Mouse (Mus musculus) neural tube, embryonic 15.5 days (tissue): ENCODE results near the gene Fam129a. TPM values are rescaled to one million over a fixed set of nuclear protein-coding genes. Genes with fewer than 3 reads are reported as not detected.

ENCODE experiments used
- ATAC-seq: fragments of 200-750 bp; cut with Nextera tagmentation; 2 replicates; pipeline ENCODE4 v1.8.0; 2017; ENCODE audit warnings: mild to moderate bottlenecking, moderate TSS enrichment, moderate library complexity; ENCODE audit not compliant: low FRiP score
- H3K27ac ChIP-seq: fragments of 300-500 bp; sonication (generic); replicated peaks from 2 replicates; pipeline ENCODE4 v1.5.1; 2015; ENCODE audit warnings: mild to moderate bottlenecking, inconsistent platforms
- H3K27me3 ChIP-seq: fragments of 300-500 bp; sonication (generic); replicated peaks from 2 replicates; pipeline ENCODE4 v1.6.1; 2015; ENCODE audit warnings: inconsistent platforms
- H3K36me3 ChIP-seq: fragments of 300-500 bp; sonication (generic); 2 replicates; pipeline ENCODE4 v1.6.1; 2015; ENCODE audit warnings: inconsistent platforms
- H3K4me1 ChIP-seq: fragments of 300-500 bp; sonication (generic); 2 replicates; pipeline ENCODE4 v1.6.1; 2015; ENCODE audit warnings: inconsistent platforms
- H3K4me2 ChIP-seq: fragments of 300-500 bp; sonication (generic); 2 replicates; pipeline ENCODE4 v1.6.1; 2015; ENCODE audit warnings: inconsistent platforms, mild to moderate bottlenecking, moderate library complexity
- H3K4me3 ChIP-seq: fragments of 300-500 bp; sonication (generic); replicated peaks from 2 replicates; pipeline ENCODE4 v1.5.1; 2015; ENCODE audit warnings: mild to moderate bottlenecking, inconsistent platforms
- H3K9ac ChIP-seq: fragments of 300-500 bp; sonication (generic); replicated peaks from 2 replicates; pipeline ENCODE4 v1.6.1; 2015; ENCODE audit warnings: mild to moderate bottlenecking, inconsistent platforms
- H3K9me3 ChIP-seq: fragments of 300-500 bp; sonication (generic); replicated peaks from 2 replicates; pipeline ENCODE4 v1.6.1; 2016; ENCODE audit warnings: inconsistent platforms
- WGBS: fragments of 180-500 bp; shearing (Covaris S2); methylation state at CpG from one replicate; pipeline ENCODE4 v1.1.7; 2015; ENCODE audit warnings: mixed read lengths; 5-methylcytosine and 5-hydroxymethylcytosine counted together
- polyA plus RNA-seq: library from polyadenylated mRNA; unstranded; fragments of >200 nt; fragmentation: Nextera tagmentation; extraction: Ambion mirVana; gene quantifications from 2 replicates; pipeline ENCODE4 v1.2.1, GENCODE M21; 2015

Fam129a gene
- polyA plus RNA-seq, 1 experiment from 2014 or later = 3.6 TPM

DNA sequence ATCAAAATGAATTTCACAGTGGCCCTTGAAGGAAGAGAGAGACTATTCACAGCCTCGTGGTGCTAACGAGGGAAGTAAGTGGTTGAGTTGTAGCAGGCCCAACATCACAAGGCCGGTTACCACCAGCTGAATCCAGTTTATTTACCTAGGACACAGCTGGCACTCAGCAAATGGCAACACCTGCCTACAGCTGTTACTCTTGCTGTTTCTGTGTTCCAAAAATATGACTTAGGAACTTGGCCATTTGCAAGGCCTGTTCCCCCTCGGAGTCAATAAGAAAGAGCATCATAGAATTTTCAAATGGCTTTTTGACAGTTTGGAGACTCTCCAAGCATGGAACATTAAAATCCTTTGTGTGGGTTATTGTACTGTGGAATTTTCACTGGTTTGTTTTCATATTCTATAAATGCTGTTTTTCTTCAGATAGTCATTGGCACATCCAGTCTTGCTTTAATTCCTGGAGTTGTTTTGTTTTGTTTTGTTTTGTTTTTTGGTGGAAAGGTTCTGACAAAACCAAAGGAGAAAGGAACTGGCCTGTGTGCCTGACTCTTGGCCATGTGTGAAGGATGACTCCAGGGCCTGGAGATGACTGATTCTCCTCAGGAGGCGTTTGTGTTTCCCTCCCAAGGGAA, 139.6 kb downstream of the Fam129a start:
- no peaks in the 10 kb centered on the region for H3K36me3 ChIP-seq
- no peak overlapping the region for H3K27ac ChIP-seq
- 65% methylated on average over 5 of the region's 5 CpGs for WGBS
- H3K4me2 ChIP-seq = no peak overlapping the region
- ATAC-seq = no peak
- H3K9ac ChIP-seq = no peak overlapping the region
- H3K4me3 ChIP-seq = no peak overlapping the region
- H3K9me3 ChIP-seq = no peaks in the 10 kb centered on the region
- no peaks in the 10 kb centered on the region for H3K27me3 ChIP-seq
- H3K4me1 ChIP-seq = peaks cover 7% of the 10 kb centered on the region; the same call in 1 of the 2 replicates

DNA sequence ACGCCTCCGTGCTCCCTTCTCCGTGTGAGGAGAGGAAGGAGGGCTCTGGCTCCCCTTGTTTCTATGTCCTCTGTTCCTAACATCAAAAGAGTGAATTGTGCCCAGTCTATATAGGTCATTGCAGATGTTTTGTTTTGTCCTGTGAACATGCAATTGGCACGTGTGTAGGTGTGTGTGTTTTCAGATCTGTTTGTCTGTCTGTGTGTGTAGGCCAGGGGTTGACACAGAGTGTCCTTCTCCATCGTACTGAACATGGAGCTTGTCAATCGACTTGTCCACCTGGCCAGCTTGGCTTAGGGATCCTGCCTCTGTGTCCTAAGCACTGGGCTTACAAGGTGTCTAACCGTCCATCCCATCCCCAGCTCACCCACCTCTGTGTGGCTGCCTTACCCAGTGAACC, 140.1 kb downstream of the Fam129a start:
- Histone ChIP-seq H3K4me3 (no peak overlapping the region), H3K36me3 (no peaks in the 10 kb centered on the region), H3K9me3 (no peaks in the 10 kb centered on the region), H3K4me1 (peaks cover 4% of the 10 kb centered on the region; the same call in 1 of the 2 replicates), H3K27ac (no peak overlapping the region), H3K4me2 (no peak overlapping the region), H3K27me3 (no peaks in the 10 kb centered on the region), H3K9ac (no peak overlapping the region)
- ATAC-seq = no peak
- WGBS = 81% methylated on average over 7 of the region's 7 CpGs

DNA sequence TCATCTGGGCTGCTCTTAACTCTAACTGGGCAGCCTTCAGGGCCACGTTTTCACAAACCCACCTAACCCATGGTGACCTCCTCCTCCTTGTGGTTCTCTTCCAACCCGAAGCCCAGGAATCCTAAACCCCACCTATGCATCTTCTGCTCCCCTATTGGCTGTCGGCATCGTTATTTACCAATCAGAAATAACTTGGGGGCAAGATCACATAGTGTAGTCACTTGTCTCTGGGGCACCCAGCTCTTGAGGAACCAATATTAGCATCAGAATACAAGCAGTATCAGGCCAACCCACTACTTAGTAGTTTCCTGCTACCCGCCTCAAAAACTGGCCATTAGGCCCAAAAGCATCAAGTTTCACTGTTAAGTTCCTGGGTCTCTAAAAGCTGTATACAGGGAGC, 141.7 kb downstream of the Fam129a start:
- Histone ChIP-seq H3K27me3 (no peaks in the 10 kb centered on the region), H3K27ac (no peak overlapping the region), H3K36me3 (no peaks in the 10 kb centered on the region), H3K4me1 (peaks cover 4% of the 10 kb centered on the region; the same call in 1 of the 2 replicates), H3K4me3 (no peak overlapping the region), H3K4me2 (no peak overlapping the region), H3K9me3 (no peaks in the 10 kb centered on the region), H3K9ac (no peak overlapping the region)
- ATAC-seq = no peak
- WGBS = 37% methylated on average over 5 of the region's 5 CpGs

DNA sequence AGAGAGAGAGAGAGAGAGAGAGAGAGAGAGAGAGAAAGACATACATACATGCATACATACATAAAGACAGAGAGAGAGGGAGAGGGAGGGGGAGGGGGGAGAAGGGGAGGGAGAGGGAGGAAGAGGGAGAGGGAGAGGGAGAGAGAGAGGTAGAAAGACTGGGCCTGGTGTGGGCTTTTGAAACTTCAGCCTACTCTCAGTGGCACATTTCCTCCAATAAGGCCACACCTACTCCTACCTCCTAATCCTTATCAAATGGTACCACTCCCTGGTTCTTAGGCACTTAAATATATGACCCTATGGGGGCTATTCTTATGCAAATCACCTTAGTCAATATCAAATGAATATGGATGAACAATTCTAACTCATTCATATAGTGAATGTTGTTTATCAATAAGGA, 142.6 kb downstream of the Fam129a start:
- Histone ChIP-seq H3K4me2 (no peak overlapping the region), H3K4me3 (no peak overlapping the region), H3K9ac (no peak overlapping the region), H3K27me3 (no peaks in the 10 kb centered on the region), H3K27ac (no peak overlapping the region), H3K4me1 (peaks cover 4% of the 10 kb centered on the region; the same call in 1 of the 2 replicates), H3K9me3 (no peaks in the 10 kb centered on the region), H3K36me3 (no peaks in the 10 kb centered on the region)
- no peak for ATAC-seq

DNA sequence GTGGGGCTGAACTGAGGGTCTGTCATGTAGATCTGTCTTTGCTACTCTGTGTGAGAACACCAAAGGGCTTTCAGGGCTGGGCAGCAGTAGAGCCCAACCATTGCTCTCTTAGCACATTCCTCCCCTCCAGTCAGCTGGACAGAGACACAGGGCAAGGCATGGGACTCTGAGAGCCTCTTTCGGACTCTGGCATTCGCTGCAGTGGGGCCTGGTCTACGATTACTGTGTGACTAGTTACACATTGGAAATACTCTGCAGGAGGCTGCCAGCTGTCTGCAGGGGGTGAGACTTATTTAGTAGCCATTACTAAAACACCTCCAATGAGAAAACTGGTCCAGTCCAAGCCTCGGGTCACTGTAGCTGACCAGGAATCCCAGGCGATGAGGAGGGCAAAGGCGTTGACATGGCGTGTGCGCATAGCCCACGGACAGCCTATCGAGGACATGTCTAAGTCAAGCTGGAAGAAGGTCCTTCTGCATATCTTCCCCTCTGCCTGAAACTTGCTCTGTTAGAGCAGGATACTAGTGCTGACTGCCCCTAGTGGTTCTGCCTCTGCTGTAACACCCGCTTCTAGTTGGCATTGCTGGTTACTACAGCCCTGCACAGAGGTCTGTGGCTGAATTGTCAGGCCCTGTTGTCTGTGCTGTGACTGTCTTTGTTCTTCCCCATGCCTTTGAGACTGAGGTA, 145.2 kb downstream of the Fam129a start:
- no peak for ATAC-seq
- Histone ChIP-seq H3K9ac (no peak overlapping the region), H3K4me3 (no peak overlapping the region)

DNA sequence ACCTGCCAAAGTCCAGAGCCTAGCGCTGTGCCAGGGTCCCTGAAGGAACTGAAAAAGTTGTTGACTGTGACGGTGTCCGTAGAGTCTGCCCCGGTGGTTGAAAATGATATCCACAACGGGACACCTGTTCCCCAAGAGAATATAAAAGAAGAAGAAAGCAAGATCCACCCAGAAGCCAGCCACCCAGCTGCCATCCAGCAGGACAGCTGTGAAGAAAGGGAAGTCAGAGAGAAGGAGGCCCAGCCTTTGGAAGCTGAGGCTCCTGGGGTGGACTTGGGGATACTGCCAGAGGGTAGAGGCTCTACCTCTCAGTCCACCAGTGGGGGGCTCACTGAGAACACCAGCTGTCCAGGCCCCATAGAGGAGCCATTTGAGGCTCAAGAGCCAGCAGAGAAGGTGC, 146.6 kb downstream of the Fam129a start:
- 93% methylated on average over 5 of the region's 5 CpGs for WGBS
- no peak overlapping the region for H3K4me3 ChIP-seq
- no peak overlapping the region for H3K4me2 ChIP-seq
- no peak overlapping the region for H3K9ac ChIP-seq
- no peak overlapping the region for H3K27ac ChIP-seq
- no peaks in the 10 kb centered on the region for H3K36me3 ChIP-seq
- 0 out of 2 replicates have a peak, but pooled peaks have one; percentile 7 for ATAC-seq
- peaks cover 5% of the 10 kb centered on the region; the same call in 1 of the 2 replicates for H3K4me1 ChIP-seq
- no peaks in the 10 kb centered on the region for H3K27me3 ChIP-seq
- H3K9me3 ChIP-seq = no peaks in the 10 kb centered on the region

More for the DNA sequence above, 145.2 kb downstream of the Fam129a start:
- Histone ChIP-seq H3K4me2 (no peak overlapping the region), H3K27ac (no peak overlapping the region), H3K4me1 (no peaks in the 10 kb centered on the region), H3K9me3 (no peaks in the 10 kb centered on the region), H3K27me3 (no peaks in the 10 kb centered on the region), H3K36me3 (no peaks in the 10 kb centered on the region)
- WGBS = 82% methylated on average over 11 of the region's 11 CpGs

DNA sequence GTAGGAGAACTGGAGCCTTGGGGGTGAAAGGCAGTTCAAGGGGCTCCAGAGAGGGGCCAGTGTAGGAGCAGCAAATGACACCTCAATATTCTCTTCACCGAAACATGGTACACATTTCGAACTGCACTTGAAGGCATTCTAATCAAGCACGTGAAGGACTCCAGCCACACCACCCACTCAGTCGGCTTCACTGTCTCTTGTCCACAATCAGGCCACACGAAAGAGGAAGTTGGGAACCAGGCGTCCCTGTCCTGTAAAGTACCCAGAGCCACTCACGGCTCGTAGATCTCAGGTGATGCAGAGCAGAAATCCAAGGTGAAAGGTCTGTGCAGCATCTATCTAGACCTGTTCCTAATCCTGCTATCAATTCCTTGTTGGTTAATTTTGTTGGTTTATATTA, 147.6 kb downstream of the Fam129a start:
- Histone ChIP-seq H3K4me3 (no peak overlapping the region), H3K27me3 (no peaks in the 10 kb centered on the region), H3K9me3 (no peaks in the 10 kb centered on the region), H3K4me1 (peaks cover 5% of the 10 kb centered on the region; the same call in 1 of the 2 replicates), H3K27ac (no peak overlapping the region), H3K36me3 (no peaks in the 10 kb centered on the region), H3K4me2 (no peak overlapping the region), H3K9ac (no peak overlapping the region)
- WGBS = 89% methylated on average over 8 of the region's 8 CpGs
- no peak for ATAC-seq

DNA sequence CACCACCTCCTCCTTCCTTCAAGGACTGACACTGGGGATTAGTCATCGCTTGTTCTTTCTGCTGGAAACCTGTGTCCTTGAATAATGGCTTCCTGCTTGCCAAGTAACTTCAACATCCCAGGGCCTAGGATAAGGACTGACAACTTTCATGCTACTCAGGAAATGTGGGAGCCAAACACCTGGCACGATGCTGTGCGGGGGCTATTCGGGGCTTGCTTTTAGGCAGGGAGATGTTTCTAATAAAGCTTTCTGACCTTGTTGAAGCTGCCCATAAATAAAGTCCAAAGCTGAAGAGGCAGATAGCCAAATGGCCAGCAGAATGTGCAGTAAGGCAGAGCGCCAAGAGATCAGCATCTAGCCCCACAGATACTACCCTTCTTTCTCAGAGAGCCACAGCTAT, 148.9 kb downstream of the Fam129a start:
- WGBS = 76% methylated on average over 5 of the region's 5 CpGs

DNA sequence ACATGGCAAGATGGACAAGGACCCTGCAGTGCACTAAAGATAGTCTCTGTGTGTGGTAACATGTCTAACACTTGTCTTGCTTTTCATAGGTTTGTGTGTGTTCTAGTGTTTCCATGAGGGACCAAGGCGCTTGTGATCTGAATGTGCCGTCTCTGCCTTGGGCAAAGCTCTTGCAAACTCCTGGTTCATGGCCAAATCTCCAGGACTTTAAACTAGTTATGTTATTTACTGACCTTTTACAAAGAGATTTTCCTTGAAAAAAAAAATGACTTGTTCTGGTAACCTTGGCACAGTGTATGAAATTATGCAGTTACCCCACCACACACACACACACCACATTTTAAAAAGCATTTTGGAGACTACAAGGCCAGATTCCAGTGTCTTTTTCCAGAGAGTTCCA, 149.6 kb downstream of the Fam129a start:
- no peaks in the 10 kb centered on the region for H3K9me3 ChIP-seq
- H3K4me1 ChIP-seq = peaks cover 5% of the 10 kb centered on the region; the same call in 1 of the 2 replicates
- WGBS = 79% methylated on average over 2 of the region's 2 CpGs
- no peak overlapping the region for H3K4me3 ChIP-seq
- no peak overlapping the region for H3K27ac ChIP-seq
- H3K4me2 ChIP-seq = no peak overlapping the region
- no peak overlapping the region for H3K9ac ChIP-seq
- no peaks in the 10 kb centered on the region for H3K27me3 ChIP-seq
- ATAC-seq = no peak
- H3K36me3 ChIP-seq = no peaks in the 10 kb centered on the region

More for the DNA sequence above, 148.9 kb downstream of the Fam129a start:
- Histone ChIP-seq H3K4me2 (no peak overlapping the region), H3K9me3 (no peaks in the 10 kb centered on the region), H3K4me1 (peaks cover 5% of the 10 kb centered on the region; the same call in 1 of the 2 replicates), H3K4me3 (no peak overlapping the region), H3K36me3 (no peaks in the 10 kb centered on the region), H3K27me3 (no peaks in the 10 kb centered on the region), H3K27ac (no peak overlapping the region), H3K9ac (no peak overlapping the region)
- ATAC-seq = no peak

DNA sequence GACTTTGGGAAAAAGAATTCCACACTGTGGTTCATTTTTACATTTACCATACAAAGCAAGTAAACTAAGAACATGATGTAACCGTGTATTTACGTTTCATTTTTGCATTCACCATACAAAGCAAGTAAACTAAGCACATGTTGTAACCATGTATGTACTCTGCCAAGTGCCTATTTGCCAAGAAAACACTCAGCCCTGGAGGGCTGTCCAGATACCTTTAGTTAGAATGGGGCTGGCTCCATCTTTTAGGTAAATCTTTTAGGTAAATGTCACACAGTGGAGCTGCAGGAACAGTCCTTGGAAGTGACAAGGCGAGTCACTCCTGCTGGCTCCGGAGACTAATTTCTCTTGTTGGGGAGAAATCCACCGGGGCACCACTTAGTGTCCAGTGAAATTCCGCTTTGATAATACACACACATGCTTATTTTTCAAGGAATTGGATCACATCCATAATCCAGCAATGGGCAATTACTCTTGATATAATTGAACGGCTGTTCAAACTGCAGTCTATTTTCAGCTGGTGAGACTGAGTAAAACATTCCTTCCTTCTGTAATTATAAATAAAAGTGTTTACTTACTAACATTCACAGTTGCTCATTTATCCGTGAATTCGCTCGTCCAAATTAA, 150.5 kb downstream of the Fam129a start:
- Histone ChIP-seq H3K9ac (no peak overlapping the region), H3K36me3 (no peaks in the 10 kb centered on the region), H3K4me3 (no peak overlapping the region), H3K9me3 (no peaks in the 10 kb centered on the region), H3K4me1 (peaks cover 5% of the 10 kb centered on the region; the same call in 1 of the 2 replicates), H3K27me3 (no peaks in the 10 kb centered on the region), H3K27ac (no peak overlapping the region), H3K4me2 (no peak overlapping the region)
- ATAC-seq = no peak
- WGBS = 65% methylated on average over 10 of the region's 10 CpGs

DNA sequence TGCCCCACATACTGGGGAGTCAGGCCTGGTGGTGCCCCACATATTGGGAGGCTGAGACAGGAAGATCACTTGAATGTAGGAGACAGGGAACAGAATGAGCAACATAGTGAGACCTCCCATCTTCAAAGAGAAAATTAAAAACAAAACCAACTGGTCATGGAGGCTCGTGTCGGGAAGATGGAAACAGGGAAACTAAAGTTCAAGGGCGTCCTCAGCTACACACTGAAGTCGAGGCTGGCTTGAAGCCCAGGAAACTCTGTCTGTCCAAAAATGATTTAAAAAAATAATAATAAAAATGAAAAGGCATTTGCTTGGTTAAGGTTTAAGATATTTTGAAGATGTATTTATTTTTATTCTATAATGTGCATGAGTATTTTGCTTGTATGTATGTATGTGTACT, 152.8 kb downstream of the Fam129a start:
- Histone ChIP-seq H3K27me3 (no peaks in the 10 kb centered on the region), H3K36me3 (no peaks in the 10 kb centered on the region), H3K4me1 (peaks cover 5% of the 10 kb centered on the region; the same call in 1 of the 2 replicates), H3K9me3 (no peaks in the 10 kb centered on the region), H3K4me3 (no peak overlapping the region), H3K9ac (no peak overlapping the region), H3K27ac (no peak overlapping the region), H3K4me2 (no peak overlapping the region)
- WGBS = 92% methylated on average over 4 of the region's 4 CpGs
- ATAC-seq = no peak

DNA sequence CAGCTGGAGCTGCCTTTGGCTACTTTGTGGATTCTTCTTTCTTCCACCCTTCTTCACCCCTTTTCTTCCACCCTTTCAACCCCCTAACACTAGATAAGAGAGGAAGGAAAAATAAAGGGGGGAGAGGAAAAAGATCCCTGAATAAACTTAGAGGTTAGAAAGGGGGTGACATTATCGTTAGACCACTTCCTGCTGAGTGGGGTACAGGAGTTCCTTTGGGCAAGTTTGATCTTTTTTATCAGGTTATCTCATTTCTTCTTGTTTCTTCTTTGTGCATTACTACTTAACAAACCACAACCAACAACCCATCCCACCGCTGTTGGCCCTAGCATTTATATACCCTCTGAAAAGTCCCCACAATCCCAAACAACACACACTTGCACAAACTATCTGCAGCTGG, 154.6 kb downstream of the Fam129a start:
- no peak overlapping the region for H3K4me3 ChIP-seq
- no peaks in the 10 kb centered on the region for H3K36me3 ChIP-seq
- H3K4me2 ChIP-seq = no peak overlapping the region
- 88% methylated on average over 2 of the region's 2 CpGs for WGBS
- no peak overlapping the region for H3K9ac ChIP-seq
- no peak overlapping the region for H3K27ac ChIP-seq
- no peaks in the 10 kb centered on the region for H3K9me3 ChIP-seq
- peaks cover 5% of the 10 kb centered on the region; the same call in 1 of the 2 replicates for H3K4me1 ChIP-seq
- no peaks in the 10 kb centered on the region for H3K27me3 ChIP-seq
- ATAC-seq = no peak
